Mouse (Mus musculus) heart, postnatal 0 days (tissue): ENCODE measurements around the gene Tnfrsf23. TPM values are rescaled to one million over a fixed set of nuclear protein-coding genes. Genes with fewer than 3 reads are reported as not detected.
A peak's percentile ranks its signal among the peaks of the same experiment; 100 is the strongest.

ENCODE experiments used
- ATAC-seq: fragments of 200-750 bp; cut with Nextera tagmentation; 2 replicates; pipeline ENCODE4 v1.8.0; 2017; ENCODE audit warnings: low read depth, moderate number of reproducible peaks, moderate library complexity; ENCODE audit not compliant: insufficient read depth
- DNase-seq: peaks from one replicate; pipeline ENCODE4 v3.0.0-alpha.2; 2016; ENCODE audit warnings: low spot score
- H3K27ac ChIP-seq: fragments of 300-500 bp; sonication (generic); 2 replicates; pipeline ENCODE4 v1.5.1; 2014; ENCODE audit warnings: low read depth, mild to moderate bottlenecking
- H3K27me3 ChIP-seq: fragments of 300-500 bp; sonication (generic); 2 replicates; pipeline ENCODE4 v1.6.1; 2014; ENCODE audit warnings: low read length, mixed read lengths; ENCODE audit not compliant: control insufficient read depth, insufficient read depth
- H3K36me3 ChIP-seq: fragments of 300-500 bp; sonication (generic); replicated peaks from 2 replicates; pipeline ENCODE4 v1.6.1; 2014; ENCODE audit warnings: low read length, mixed read lengths; ENCODE audit not compliant: control insufficient read depth, insufficient read depth
- H3K4me1 ChIP-seq: fragments of 300-500 bp; sonication (generic); 2 replicates; pipeline ENCODE4 v1.6.1; 2014; ENCODE audit warnings: antibody characterized with exemption; ENCODE audit not compliant: control insufficient read depth, insufficient read depth
- H3K4me2 ChIP-seq: fragments of 300-500 bp; sonication (generic); 2 replicates; pipeline ENCODE4 v1.6.1; 2014; ENCODE audit warnings: low read depth, mild to moderate bottlenecking, low read length, moderate library complexity
- H3K4me3 ChIP-seq: fragments of 300-500 bp; sonication (generic); 2 replicates; pipeline ENCODE4 v1.5.1; 2014; ENCODE audit warnings: low read depth, low read length
- H3K9ac ChIP-seq: fragments of 300-500 bp; sonication (generic); replicated peaks from 2 replicates; pipeline ENCODE4 v1.6.1; 2014; ENCODE audit warnings: low read depth, low read length, mixed read lengths
- H3K9me3 ChIP-seq: fragments of 300-500 bp; sonication (generic); replicated peaks from 2 replicates; pipeline ENCODE4 v1.6.1; 2016; ENCODE audit warnings: low read length; ENCODE audit not compliant: control insufficient read depth
- CTCF ChIP-seq: IDR thresholded peaks from 2 replicates; pipeline ENCODE4 v1.5.1; 2016; ENCODE audit warnings: antibody characterized with exemption, control low read depth, low read depth
- EP300 ChIP-seq: IDR thresholded peaks from 2 replicates; pipeline ENCODE4 v1.6.1; 2016; ENCODE audit warnings: antibody characterized with exemption, low read depth
- WGBS: fragments of 180-500 bp; shearing (Covaris S2); extraction: QIAGEN DNeasy Blood & Tissue Kit; methylation state at CpG from one replicate; pipeline ENCODE4 v1.1.7; 2014; 5-methylcytosine and 5-hydroxymethylcytosine counted together
- polyA plus RNA-seq: library from polyadenylated mRNA; unstranded; fragments of >200 nt; fragmentation: Nextera tagmentation; extraction: Ambion mirVana; gene quantifications from 2 replicates; pipeline ENCODE4 v1.2.1, GENCODE M21; 2015
- total RNA-seq: library from RNA; depleted of rRNA; stranded (reverse); fragments of >200 nt; gene quantifications from 2 replicates; pipeline ENCODE4 v1.2.3, GENCODE M21; 2014; ENCODE audit warnings: low replicate concordance

Tnfrsf23 gene
- total and polyA plus RNA-seq, 2 experiments from 2014 or later: 2.3 to 2.5 TPM

- TF ChIP-seq EP300: no peak
- no peak for TF ChIP-seq CTCF
- no peak for ATAC-seq
- Histone ChIP-seq H3K4me2 (no peak overlapping the region), H3K27me3 (no peaks in the 10 kb centered on the region), H3K4me3 (no peak overlapping the region), H3K36me3 (peaks cover 53% of the 10 kb centered on the region), H3K4me1 (peaks cover 12% of the 10 kb centered on the region), H3K9me3 (no peaks in the 10 kb centered on the region), H3K9ac (no peak overlapping the region), H3K27ac (no peak overlapping the region)
- no peak for DNase-seq
- WGBS: 93% methylated on average over 7 of the region's 7 CpGs
These were observed 23.7 kb upstream of the Tnfrsf23 start for GRCm38 (mm10) chr7:143709395-143709794.

GRCm38 (mm10) chr7:143706697-143707438 is 21.2 kb upstream of the Tnfrsf23 start:
- TF ChIP-seq EP300 (no peak), CTCF (peak; percentile 100)
- Histone ChIP-seq H3K9me3 (no peaks in the 10 kb centered on the region), H3K4me2 (no peak overlapping the region), H3K4me3 (no peak overlapping the region), H3K27me3 (no peaks in the 10 kb centered on the region), H3K27ac (no peak overlapping the region), H3K9ac (no peak overlapping the region), H3K36me3 (peaks cover 62% of the 10 kb centered on the region), H3K4me1 (no peaks in the 10 kb centered on the region)
- DNase-seq (peak; percentile 92), ATAC-seq (peak; percentile 86)
- 37% methylated on average over 7 of the region's 7 CpGs for WGBS

GRCm38 (mm10) chr7:143696140-143696539 is 10.5 kb upstream of the Tnfrsf23 start:
- no peak overlapping the region for H3K27ac ChIP-seq
- H3K4me3 ChIP-seq: no peak overlapping the region
- WGBS: 61% methylated on average over 2 of the region's 2 CpGs
- ATAC-seq (no peak), DNase-seq (no peak)
- H3K36me3 ChIP-seq: peaks cover 85% of the 10 kb centered on the region
- no peaks in the 10 kb centered on the region for H3K27me3 ChIP-seq
- no peak overlapping the region for H3K9ac ChIP-seq
- H3K9me3 ChIP-seq: no peaks in the 10 kb centered on the region
- no peak overlapping the region for H3K4me2 ChIP-seq
- 0 out of 2 replicates have a peak, but pooled peaks cover under 1% of the 10 kb centered on the region for H3K4me1 ChIP-seq
- TF ChIP-seq CTCF: peak; percentile 62
- no peak for TF ChIP-seq EP300

GRCm38 (mm10) chr7:143694550-143694949 is 8.9 kb upstream of the Tnfrsf23 start:
- WGBS: 90% methylated on average over 7 of the region's 7 CpGs
- no peak overlapping the region for H3K4me2 ChIP-seq
- no peaks in the 10 kb centered on the region for H3K9me3 ChIP-seq
- no peak for DNase-seq
- H3K36me3 ChIP-seq: peaks cover 82% of the 10 kb centered on the region
- H3K4me3 ChIP-seq: no peak overlapping the region
- no peaks in the 10 kb centered on the region for H3K27me3 ChIP-seq
- TF ChIP-seq EP300: no peak
- H3K4me1 ChIP-seq: peaks cover 5% of the 10 kb centered on the region; the same call in 1 of the 2 replicates
- ATAC-seq: no peak
- H3K27ac ChIP-seq: no peak overlapping the region
- H3K9ac ChIP-seq: no peak overlapping the region

GRCm38 (mm10) chr7:143692746-143693510 is 7.3 kb upstream of the Tnfrsf23 start:
- H3K27me3 ChIP-seq: no peaks in the 10 kb centered on the region
- H3K27ac ChIP-seq: no peak overlapping the region
- peaks cover 5% of the 10 kb centered on the region; the same call in 1 of the 2 replicates for H3K4me1 ChIP-seq
- TF ChIP-seq EP300 (no peak), CTCF (no peak)
- H3K4me3 ChIP-seq: no peak overlapping the region
- WGBS: 87% methylated on average over 12 of the region's 12 CpGs
- H3K9ac ChIP-seq: no peak overlapping the region
- ATAC-seq (no peak), DNase-seq (no peak)
- no peaks in the 10 kb centered on the region for H3K9me3 ChIP-seq
- peaks cover 86% of the 10 kb centered on the region for H3K36me3 ChIP-seq
- H3K4me2 ChIP-seq: no peak overlapping the region
